Mouse (Mus musculus) MEL (cell line): ENCODE measurements around the gene Tbca.

Experiments
- CTCF ChIP-seq, 3 experiments: IDR thresholded peaks in 2 of 3; conservative IDR thresholded peaks in 1 of 3; 2 replicates each; pipeline ENCODE4 v1.5.1; 2011 to 2012; ENCODE audit warnings: low read length in 3 of 3, low read depth in 2 of 3, mild to moderate bottlenecking in 2 of 3, improper control_type of control experiment in 1 of 3, inconsistent platforms in 1 of 3, mixed read lengths in 1 of 3, moderate library complexity in 1 of 3; ENCODE audit not compliant: control insufficient read depth in 1 of 3, insufficient read depth in 1 of 3, poor library complexity in 1 of 3, severe bottlenecking in 1 of 3
- EP300 ChIP-seq, 2 experiments: IDR thresholded peaks; 2 replicates each; pipeline ENCODE4 v1.6.1; 2011; ENCODE audit warnings: improper control_type of control experiment in 2 of 2, low read length in 2 of 2, low read depth in 1 of 2, mild to moderate bottlenecking in 1 of 2
- GATA1 ChIP-seq: IDR thresholded peaks from 2 replicates; pipeline ENCODE4 v1.6.1; 2011; ENCODE audit warnings: low read depth, low read length, improper control_type of control experiment
- HCFC1 ChIP-seq: IDR thresholded peaks from 2 replicates; pipeline ENCODE4 v1.6.1; 2012; ENCODE audit warnings: low read depth, mild to moderate bottlenecking, inconsistent platforms, low read length, improper control_type of control experiment, moderate library complexity
- KAT2A ChIP-seq: conservative IDR thresholded peaks from 2 replicates; pipeline ENCODE4 v1.6.1; 2012; ENCODE audit warnings: low read depth, low read length, improper control_type of control experiment, inconsistent platforms
- MAX ChIP-seq: IDR thresholded peaks from 2 replicates; pipeline ENCODE4 v1.6.1; 2011; ENCODE audit warnings: low read length, improper control_type of control experiment
- MAZ ChIP-seq: IDR thresholded peaks from 2 replicates; pipeline ENCODE4 v1.6.1; 2012; ENCODE audit warnings: low read depth, mild to moderate bottlenecking, inconsistent platforms, low read length, improper control_type of control experiment
- MXI1 ChIP-seq: IDR thresholded peaks from 2 replicates; pipeline ENCODE4 v1.6.1; 2011; ENCODE audit warnings: mild to moderate bottlenecking, low read depth, low read length, improper control_type of control experiment
- NELFE ChIP-seq: IDR thresholded peaks from 2 replicates; pipeline ENCODE4 v1.6.1; 2011; ENCODE audit warnings: low read depth, low read length, improper control_type of control experiment
- POLR2A ChIP-seq, 2 experiments: IDR thresholded peaks; 2 replicates each; pipeline ENCODE4 v1.6.1; 2011 to 2012; ENCODE audit warnings: low read length in 2 of 2, mild to moderate bottlenecking in 2 of 2, control low read depth in 1 of 2, improper control_type of control experiment in 1 of 2, low read depth in 1 of 2, moderate library complexity in 1 of 2; ENCODE audit not compliant: control insufficient read depth in 1 of 2, insufficient read depth in 1 of 2, poor library complexity in 1 of 2
- POLR2AphosphoS5 ChIP-seq: IDR thresholded peaks from 2 replicates; pipeline ENCODE4 v1.6.1; 2012; ENCODE audit warnings: low read depth, borderline replicate concordance, mild to moderate bottlenecking, inconsistent platforms, low read length, moderate library complexity, mixed read lengths
- TCF12 ChIP-seq: IDR thresholded peaks from 2 replicates; pipeline ENCODE4 v1.6.1; 2014; ENCODE audit warnings: low read depth, mild to moderate bottlenecking, inconsistent platforms, low read length, improper control_type of control experiment, moderate library complexity
- USF1 ChIP-seq: IDR thresholded peaks from 2 replicates; pipeline ENCODE4 v1.6.1; 2014; ENCODE audit warnings: low read depth, mild to moderate bottlenecking, inconsistent platforms, low read length, improper control_type of control experiment, moderate library complexity
- USF2 ChIP-seq, 2 experiments: IDR thresholded peaks; 2 replicates each; pipeline ENCODE4 v1.6.1; 2011 to 2012; ENCODE audit warnings: improper control_type of control experiment in 2 of 2, low read length in 2 of 2, borderline replicate concordance in 1 of 2, inconsistent platforms in 1 of 2, low read depth in 1 of 2, mild to moderate bottlenecking in 1 of 2; ENCODE audit not compliant: insufficient read depth in 1 of 2

DNA sequence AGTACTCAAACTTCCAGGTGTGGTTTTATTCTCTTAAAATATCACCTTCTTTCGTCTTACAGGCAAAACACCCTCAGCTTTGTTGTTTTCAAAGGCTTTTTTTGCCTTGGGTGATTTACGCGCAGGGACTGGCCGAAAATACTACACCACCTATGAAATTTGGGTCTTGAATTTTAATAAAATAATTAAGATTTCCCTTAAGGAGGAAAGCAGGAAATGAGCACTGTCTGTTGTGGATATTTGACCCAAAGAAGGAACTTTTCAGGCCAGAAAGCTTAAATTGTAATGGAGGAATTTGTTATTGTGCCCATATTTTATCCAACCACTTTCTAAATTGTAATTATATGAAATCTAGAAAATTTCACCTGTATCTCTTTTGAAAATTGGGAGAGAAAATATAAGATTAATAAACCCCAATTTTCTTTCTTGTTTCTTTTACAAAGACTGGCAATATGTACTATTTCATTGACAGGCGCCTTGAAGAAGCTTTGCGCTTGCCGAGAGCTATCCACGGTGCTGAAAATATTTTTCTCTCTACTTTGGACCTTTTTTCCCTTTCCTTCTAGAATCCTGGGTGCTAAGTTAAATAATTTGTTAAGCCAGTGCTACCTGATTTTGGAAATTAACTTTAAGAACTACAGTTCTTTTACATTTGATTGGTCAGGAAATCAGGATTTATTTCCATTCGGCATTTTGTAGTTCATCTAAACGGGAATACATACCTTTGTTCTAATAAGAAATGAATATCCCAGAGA, 89.5 kb downstream of the Tbca start:
- TF ChIP-seq CTCF (IDR thresholded peaks at IDR 0.05 in 2 of 3, conservative IDR thresholded peaks at IDR 0.05 in 1 of 3; ENCODE audit: control insufficient read depth in 1 of 3, insufficient read depth in 1 of 3, low read depth in 2 of 3, low read length in 3 of 3, poor library complexity in 1 of 3, severe bottlenecking in 1 of 3) = no peak
- no peak for TF ChIP-seq MAX
- no peak for TF ChIP-seq MAZ
- no peak for TF ChIP-seq NELFE
- TF ChIP-seq POLR2A (IDR thresholded peaks at IDR 0.05; ENCODE audit: control insufficient read depth in 1 of 2, insufficient read depth in 1 of 2, low read depth in 1 of 2, low read length in 2 of 2, poor library complexity in 1 of 2) = no peak
- no peak for TF ChIP-seq POLR2AphosphoS5
- TF ChIP-seq USF2 (IDR thresholded peaks at IDR 0.05; ENCODE audit: borderline replicate concordance in 1 of 2, insufficient read depth in 1 of 2, low read depth in 1 of 2, low read length in 2 of 2) = no peak
- no peak for TF ChIP-seq TCF12
- no peak for TF ChIP-seq MXI1
- TF ChIP-seq GATA1 = no peak
- no peak for TF ChIP-seq EP300 (IDR thresholded peaks at IDR 0.05; ENCODE audit: low read depth in 1 of 2, low read length in 2 of 2)
- no peak for TF ChIP-seq USF1
- TF ChIP-seq KAT2A = no peak
- TF ChIP-seq HCFC1 = no peak
